Mouse (Mus musculus): ENCODE measurements at regions not wholly inside any gene's neighbourhood (a gene's known extent, or its start where the extent isn't known, plus 50 kb on each side); places are given as distances from the start of the nearest gene placed in this dataset.

GRCm38 (mm10) chr10:120556116-120556515, 79.8 kb upstream of the Hmga2 start:
- no peak for DNase-seq (ENCODE audit: low read depth, low spot score)

GRCm38 (mm10) chr10:120553097-120553453, 76.8 kb upstream of the Hmga2 start:
- DNase-seq (ENCODE audit: low read depth, low spot score) = peak; percentile 72

DNA sequence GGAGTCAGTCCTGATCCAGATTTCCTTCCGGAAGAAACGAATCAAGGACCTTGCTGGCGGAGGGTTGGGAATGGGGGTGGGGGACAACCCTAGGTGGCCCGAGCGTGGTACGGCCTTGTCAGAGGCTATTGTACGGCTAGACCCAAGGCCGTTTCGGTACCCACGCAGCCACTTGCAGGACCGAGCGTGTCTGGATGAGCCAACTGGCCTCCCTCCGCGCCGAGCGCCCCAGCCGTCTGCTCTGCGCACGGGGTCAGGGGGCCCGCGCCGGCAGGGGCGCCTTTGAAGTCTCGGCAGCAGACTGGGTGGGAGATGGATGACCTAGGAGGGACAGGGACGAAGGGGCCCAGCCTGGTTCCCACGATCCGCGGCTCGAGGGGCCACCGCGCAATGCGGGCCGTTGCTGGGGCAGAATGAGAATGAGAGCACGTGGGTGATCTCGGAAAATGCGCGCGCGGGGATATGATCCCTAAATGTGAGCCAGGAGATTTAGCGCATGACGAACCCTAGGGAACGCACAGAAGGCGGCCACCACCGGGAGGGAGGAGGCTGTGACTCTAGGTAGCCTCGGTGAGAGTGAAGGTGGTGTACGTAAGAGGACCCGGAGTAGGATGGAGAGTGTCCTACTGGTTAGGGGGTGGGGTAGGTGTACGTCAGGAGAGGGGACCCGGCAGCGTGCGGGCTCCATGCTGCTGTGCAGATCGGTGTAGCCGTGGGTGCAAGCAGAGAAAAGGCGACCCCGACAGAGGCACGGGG, 76.2 kb upstream of the Hmga2 start:
- peak; percentile 75 for DNase-seq (ENCODE audit: low read depth, low spot score)

- peak; percentile 89 for DNase-seq (ENCODE audit: low read depth, low spot score)
These were observed 75.6 kb upstream of the Hmga2 start for GRCm38 (mm10) chr10:120551851-120552281.

- DNase-seq (ENCODE audit: low read depth, low spot score) = no peak
These were observed 70.9 kb upstream of the Hmga2 start for GRCm38 (mm10) chr10:120547164-120547563.

GRCm38 (mm10) chr10:120541618-120542017, 65.3 kb upstream of the Hmga2 start:
- no peak for DNase-seq (ENCODE audit: low read depth, low spot score)

GRCm38 (mm10) chr10:120538561-120538960, 62.3 kb upstream of the Hmga2 start:
- DNase-seq (ENCODE audit: low read depth, low spot score) = no peak

GRCm38 (mm10) chr10:120528406-120528805, 52.1 kb upstream of the Hmga2 start:
- DNase-seq (ENCODE audit: low read depth, low spot score) = no peak

- DNase-seq (ENCODE audit: low read depth, low spot score) = no peak
These were observed 51.7 kb upstream of the Hmga2 start for GRCm38 (mm10) chr10:120527951-120528350.

DNA sequence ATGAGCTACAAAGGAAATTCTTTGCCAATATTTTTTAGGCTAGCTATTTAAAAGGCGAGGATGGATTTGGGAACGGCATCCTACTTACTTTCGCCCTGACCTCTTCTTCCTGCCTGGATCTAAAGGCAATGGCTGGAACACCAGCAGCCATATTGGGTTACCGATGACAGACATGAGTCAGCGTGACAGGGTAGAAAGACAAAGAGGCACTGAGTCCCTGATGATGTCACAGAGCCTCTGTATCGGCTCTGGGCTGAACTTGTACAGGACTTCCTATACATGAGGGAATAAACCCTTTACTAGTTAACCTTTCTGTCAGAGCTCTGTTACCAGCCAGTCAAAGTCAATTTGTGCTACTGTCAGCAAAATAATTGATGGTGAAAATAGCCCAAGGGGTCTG, 50.7 kb upstream of the Hmga2 start:
- no peak for DNase-seq (ENCODE audit: low read depth, low spot score)

Measured in mesoderm, embryonic 11.5 days (tissue).